Mouse (Mus musculus) lung, postnatal 0 days (tissue): ENCODE measurements at regions not wholly inside any gene's neighbourhood (a gene's known extent, or its start where the extent isn't known, plus 50 kb on each side); places are given as distances from the start of the nearest gene placed in this dataset.

Experiments
- CTCF ChIP-seq: IDR thresholded peaks from 2 replicates; pipeline ENCODE4 v1.5.1; 2016; ENCODE audit warnings: antibody characterized with exemption, mild to moderate bottlenecking
- EP300 ChIP-seq: IDR thresholded peaks from 2 replicates; pipeline ENCODE4 v1.6.1; 2016; ENCODE audit warnings: antibody characterized with exemption, mild to moderate bottlenecking, control low read depth

DNA sequence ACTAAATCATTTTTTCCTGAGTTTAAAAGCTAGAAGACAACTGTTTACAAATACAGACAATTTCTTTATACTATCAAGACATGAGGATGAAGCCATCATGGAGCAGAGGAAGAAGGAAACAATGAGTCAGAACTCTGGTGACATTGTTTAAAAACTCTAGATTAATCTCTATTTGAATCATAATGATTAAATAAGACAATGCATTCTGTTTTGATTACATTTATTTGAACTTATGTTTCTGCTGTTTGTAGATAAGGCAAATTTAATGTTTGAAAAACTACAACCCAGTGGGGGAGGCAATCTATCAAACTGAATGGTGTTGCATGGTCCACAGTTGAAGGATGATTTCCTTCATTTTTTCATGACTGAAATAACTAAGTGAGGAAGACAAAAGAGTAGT lies 1757.3 kb downstream of the Diaph2 start:
- no peak for TF ChIP-seq CTCF
- peak; percentile 68 for TF ChIP-seq EP300
